Mouse (Mus musculus): ENCODE data around the gene Prph.
A peak's percentile ranks its signal among the peaks of the same experiment; 100 is the strongest.

The Prph gene

DNA sequence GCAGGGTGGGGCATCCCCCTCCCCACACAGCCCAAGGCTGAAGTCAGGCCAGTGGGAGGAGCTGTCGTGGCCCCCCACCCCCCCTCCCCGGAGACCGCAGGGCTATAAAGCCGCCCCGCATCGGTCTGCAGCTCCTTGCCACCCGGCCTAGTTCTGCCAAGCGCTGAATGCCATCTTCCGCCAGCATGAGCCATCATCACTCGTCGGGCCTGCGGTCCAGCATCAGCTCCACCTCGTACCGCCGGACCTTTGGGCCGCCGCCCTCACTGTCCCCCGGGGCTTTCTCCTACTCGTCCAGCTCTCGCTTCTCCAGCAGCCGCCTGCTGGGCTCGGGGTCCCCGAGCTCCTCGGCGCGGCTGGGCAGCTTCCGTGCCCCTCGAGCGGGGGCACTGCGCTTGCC lies at the start of gene Prph:
Gene Prph, plus strand, starts transcription at position 135 of the 400 bp plus-strand sequence.
- DNase-seq (ENCODE audit: low spot score in 2 of 2): no peak

DNA sequence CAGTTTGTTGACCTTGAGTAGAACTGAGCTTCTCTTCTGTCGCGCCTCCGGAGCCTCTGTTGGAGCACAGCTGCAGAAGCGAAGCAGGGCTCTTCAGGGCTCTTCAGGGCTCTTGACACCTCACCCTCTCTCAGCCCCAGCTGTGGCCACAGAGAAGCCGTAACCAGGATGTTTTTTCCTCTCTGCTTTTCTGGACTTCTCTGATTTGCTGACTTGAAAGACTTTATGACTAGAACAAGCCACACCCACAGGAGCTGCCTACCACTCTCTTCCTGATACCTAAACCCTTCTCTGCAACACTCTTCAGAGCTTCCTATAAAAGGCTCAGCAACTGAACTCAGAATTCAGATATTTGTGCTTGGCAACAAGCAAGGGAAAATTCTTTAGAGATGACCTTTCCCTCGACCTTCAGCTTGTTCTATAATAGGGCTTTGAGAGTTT lies 46.2 kb upstream of the Prph start:
- DNase-seq (ENCODE audit: low spot score in 2 of 2): peak; percentile 52 to 69

DNA sequence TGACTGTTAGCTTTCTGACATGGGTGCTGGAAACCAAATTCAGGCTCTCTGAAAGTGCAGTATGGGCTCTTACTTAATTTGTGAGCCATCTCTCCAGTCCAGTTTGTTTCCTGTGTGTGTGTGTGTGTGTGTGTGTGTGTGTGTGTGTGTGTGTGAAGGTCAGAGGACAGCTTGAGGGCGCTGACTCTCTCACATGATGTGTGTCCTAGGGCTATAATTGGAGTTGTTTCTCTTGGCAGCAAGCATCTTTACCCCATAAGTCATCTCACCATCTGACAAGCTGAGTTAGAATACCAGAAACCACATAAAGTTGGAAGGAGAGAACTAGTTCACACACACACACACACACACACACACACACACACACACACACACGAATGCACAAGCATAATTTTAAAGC lies 44.1 kb upstream of the Prph start:
- DNase-seq (ENCODE audit: low spot score in 2 of 2): no peak

DNA sequence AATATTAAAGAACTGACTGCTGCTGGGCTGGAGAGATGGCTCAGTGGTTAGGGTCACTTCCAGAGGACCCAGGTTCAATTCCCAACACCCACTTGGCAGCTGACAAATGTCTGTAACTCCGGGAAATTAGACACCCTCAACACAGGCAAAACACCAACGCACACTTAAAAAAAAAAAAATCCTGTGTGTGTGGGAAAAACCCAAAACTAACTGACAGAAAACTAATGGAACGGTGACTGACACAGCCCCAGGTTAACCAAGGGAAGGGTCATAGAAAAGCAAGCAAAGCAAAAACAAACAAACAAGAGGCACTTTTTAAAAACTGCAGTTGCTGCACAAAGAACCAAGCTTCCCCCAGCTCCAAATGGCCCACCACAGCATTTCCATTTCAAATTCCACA lies 43.0 kb upstream of the Prph start:
- DNase-seq (ENCODE audit: low spot score in 2 of 2): no peak

DNA sequence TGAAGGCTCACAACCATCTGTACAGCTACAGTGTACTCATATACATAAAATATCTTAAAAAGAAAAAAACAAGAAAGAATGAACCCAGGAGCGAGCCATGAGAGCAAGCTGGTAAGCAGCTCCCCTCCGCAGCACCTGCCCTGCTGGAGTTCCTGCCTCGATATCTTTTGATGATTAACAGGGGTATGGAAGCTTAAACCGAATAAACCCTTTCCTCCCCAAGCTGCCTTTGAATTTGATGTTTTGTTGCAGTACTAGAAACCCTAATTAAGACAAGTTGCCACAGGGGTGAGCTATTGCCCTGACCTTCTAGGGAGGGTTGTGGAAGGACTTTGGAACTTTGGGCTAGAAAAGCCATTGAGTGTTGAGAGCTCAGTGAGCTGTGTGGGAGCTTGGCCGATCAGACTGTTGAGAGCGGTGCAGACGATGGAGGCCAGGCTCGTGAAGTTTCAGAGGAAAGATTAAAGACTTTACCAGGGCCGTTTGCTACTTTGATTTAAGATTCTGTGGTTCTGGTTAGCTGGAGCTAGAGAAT lies 40.4 kb upstream of the Prph start:
- DNase-seq (ENCODE audit: low spot score in 2 of 2): no peak

DNA sequence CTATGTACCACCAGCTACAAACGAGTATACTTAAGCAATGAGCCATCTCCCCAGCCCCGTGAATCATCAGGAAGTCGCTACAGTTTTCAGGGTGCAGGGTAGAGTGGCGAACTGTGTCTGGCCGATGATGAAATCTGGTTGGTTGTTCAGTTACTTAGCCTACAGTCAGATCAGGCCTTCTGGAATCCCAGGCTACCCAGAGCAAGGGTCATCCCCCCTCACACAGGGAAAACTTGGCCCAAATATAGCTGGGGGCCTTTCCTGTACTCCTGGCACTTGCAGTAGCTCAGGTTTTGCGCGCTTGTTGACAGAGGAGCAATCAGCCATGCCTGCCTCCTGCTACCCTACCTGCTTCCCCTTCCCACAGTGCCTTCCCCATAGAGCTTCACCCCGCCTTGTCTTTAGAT lies 37.6 kb upstream of the Prph start:
- DNase-seq (ENCODE audit: low spot score in 2 of 2): no peak

DNA sequence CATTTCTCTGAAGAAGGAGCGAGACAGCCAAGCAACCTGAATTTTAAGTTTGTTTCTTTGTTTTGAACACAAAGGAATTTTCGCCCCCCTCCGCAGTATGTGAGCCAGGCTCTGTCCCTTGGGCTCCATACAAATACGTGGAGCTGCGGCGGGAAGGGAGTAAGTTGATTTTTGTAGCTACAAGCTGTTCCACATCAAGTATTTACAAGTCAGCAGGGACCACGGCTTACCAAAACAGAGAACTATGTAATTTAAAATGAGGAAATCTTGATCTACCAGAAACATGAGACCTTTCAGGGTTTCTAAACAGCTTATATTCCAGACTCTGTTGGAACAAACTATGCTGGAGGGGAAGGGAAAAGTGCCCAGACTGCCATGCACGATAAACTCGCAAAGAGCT lies 37.0 kb upstream of the Prph start:
- no peak for DNase-seq (ENCODE audit: low spot score in 2 of 2)

DNA sequence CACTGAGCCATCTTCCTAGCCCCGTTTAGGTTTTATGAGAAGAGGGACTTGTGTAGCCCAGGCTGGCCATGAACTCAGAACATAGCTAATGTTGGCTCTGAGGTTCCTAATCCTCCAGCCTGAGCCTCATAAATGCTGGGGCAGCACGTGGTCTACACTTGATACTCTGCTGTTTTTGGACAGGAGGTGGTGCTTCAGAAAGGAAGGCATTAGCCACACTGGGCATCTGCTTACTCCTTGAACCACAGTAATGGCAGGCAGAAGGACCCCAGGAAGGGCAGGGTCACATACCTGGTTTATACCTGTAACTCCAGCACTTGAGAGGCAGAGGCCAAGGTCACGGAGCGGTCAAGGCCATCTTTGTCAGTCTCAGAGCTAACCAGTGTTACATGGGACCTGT lies 36.3 kb upstream of the Prph start:
- DNase-seq (ENCODE audit: low spot score in 2 of 2): no peak

DNA sequence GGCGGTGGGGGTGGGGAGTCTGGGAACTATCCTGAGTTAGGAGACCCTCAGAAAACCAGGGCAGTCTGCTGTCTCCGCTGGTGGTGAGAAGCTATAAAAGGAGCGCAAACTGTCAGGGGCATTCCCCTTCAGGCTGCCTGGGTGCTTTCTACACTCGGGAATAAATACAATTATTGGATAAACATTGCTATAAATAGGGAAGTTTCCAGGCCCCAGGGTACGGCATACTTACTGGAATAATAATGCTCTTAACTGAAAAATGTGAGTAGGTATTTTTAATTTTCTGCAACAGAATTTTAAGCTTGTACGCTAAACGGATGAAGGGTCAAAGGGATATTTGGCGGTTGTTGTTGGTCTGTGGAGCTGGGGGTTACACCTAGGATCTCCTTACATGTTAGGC lies 35.5 kb upstream of the Prph start:
- no peak for DNase-seq (ENCODE audit: low spot score in 2 of 2)

DNA sequence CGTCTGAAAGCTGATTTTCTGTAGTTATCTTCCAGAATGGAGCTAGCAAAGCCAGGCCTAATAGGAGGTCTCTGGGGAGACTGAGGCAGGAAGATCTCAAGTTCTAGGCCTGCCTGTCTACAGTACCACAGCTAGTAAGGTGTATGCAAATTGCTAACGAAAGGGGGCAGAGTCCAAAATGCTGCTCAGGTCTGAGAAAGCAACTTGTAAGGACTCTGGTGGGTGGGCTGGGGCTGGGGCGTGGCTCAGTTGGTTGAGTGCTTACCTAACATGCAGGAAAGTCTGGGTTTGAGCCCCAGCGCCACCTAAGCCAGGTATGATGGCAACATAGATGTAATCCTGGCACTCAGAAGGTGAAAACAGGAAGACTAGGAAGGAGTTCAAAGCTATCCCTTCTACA lies 34.8 kb upstream of the Prph start:
- DNase-seq (ENCODE audit: low spot score in 2 of 2): no peak

DNA sequence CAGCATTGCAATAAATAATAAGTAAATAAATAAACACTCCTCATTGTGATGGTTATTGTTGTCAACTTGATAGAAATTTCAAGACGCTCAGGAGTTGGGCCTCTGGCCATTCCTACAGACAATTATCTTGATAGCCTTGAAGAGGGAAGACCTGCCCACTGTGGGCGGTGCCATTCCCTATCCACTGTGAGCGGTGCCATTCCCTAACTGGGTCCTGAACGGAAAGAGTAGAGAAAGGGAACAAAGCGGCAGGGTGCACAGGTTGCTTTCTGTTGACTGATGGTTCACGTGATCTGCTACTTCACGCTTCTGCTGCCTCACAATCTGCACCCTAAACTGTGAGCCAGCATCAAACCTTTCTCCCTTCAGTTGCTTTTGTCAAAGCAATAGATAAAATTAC lies 33.7 kb upstream of the Prph start:
- DNase-seq (ENCODE audit: low spot score in 2 of 2): no peak

DNA sequence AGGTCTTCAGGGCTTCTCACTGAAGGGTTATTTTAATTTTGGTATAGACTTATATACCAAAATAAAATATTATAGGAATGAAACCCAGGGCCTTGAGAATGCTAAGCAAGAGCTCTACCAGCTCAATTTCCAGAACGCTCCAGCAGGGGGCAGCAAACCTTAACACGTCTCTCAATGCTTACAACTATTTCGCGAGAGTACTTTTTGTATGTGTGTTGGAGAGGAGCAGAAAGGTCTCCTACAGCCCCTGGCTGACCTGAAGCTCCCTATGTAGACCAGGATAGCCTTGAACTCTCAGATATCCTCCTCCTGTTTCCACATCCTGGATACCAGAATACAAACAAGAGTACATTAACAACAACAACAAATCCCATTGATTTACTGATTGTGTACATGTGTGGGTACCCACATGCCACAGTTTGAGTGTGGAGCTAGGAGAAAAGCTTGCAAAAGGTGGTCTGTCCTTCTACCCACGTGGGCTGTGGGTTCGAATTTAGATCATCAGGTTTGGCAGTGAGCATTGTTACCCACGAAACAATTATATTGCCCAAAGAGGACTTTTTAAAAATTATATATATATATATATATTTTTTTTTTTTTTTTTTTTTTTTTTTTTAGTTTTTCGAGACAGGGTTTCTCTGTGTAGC lies 30.2 kb upstream of the Prph start:
- DNase-seq (ENCODE audit: low spot score in 2 of 2): peak; percentile 70 to 81

DNA sequence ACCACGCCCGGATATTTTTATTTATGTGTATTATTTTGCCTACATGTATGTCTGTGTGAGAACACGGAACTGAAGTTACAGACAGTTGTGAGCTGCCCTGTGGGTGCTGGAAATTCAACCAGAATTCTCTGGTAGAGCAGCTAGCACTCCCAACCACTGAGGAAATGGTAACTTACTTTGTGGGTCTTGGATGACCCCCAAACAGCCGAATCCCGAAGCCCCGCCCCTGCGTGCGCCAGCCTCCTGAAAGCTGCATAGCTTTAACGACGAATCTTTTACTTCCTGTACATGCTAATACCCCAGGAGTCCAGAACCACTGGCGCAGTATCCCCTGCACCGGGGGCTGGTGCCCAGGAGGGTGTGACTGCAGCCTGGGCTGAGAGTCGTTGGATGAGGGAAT lies 29.6 kb upstream of the Prph start:
- DNase-seq (ENCODE audit: low spot score in 2 of 2): no peak

DNA sequence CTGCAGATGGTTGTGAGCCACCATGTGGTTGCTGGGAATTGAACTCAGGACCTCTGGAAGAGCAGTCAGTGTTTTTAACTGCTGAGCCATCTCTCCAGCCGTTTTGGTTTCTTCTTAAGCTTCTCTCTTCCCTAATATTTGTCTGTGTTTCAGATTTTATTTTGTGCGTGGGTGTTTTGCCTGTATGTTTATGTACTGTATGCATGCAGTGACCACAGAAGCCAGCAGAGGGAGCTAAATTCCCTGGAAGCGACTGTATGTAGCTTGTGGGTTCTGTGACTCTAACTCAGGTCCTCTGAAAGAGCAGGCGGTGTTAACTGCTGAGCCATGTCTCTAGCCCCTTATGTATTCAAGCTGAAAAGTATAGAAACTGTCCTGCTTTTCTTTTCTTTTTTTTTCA lies 28.7 kb upstream of the Prph start:
- peak in 1 of 2 experiments; percentile 56 for DNase-seq (ENCODE audit: low spot score in 2 of 2)

DNA sequence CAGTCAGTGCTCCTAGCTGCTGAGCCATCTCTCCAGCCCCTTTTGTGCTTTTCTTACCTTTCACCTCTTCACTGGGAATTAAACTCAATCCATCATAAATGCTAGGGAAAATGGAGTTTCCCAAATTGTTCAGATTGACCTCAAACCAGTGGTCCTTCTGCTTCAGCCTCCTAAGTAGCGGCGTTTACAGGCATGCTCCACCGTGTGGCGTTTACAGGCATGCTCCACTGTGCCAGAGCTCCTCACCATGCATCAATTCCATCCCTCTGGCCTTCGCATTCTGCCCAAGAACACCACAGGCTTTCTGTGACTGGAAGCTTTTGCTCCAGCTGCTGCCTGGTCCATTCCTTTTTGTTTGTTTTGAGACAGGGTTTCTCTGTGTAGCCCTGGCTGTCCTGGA lies 27.9 kb upstream of the Prph start:
- no peak for DNase-seq (ENCODE audit: low spot score in 2 of 2)

DNA sequence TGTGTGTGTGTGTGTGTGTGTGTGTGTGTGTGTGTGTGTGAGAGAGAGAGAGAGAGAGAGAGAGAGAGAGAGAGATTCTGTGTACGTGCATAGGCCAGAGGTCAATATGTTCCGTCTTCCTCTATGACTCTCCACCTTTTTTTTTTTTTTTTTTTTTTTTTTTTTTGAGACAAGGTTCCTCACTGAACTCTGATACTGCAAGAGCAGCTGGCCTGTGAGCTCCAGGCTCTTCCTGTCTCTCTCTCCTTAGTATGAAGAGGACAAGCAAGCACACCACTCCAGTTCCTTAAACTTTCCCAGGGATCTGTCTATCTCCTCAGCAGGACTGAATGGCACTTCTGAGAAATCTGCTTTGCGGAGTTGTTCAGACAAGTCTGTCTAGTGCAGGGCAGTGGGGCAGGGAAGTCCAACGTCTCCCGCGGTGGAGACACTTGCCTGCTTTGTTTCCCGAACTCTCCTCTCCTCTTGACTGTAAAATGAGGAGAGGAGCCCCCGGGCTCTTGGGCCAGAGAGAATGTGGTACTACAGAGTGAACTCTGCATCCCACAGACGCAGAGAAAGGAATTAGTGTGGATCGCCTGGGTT lies 26.0 kb upstream of the Prph start:
- DNase-seq (ENCODE audit: low spot score in 2 of 2): no peak

DNA sequence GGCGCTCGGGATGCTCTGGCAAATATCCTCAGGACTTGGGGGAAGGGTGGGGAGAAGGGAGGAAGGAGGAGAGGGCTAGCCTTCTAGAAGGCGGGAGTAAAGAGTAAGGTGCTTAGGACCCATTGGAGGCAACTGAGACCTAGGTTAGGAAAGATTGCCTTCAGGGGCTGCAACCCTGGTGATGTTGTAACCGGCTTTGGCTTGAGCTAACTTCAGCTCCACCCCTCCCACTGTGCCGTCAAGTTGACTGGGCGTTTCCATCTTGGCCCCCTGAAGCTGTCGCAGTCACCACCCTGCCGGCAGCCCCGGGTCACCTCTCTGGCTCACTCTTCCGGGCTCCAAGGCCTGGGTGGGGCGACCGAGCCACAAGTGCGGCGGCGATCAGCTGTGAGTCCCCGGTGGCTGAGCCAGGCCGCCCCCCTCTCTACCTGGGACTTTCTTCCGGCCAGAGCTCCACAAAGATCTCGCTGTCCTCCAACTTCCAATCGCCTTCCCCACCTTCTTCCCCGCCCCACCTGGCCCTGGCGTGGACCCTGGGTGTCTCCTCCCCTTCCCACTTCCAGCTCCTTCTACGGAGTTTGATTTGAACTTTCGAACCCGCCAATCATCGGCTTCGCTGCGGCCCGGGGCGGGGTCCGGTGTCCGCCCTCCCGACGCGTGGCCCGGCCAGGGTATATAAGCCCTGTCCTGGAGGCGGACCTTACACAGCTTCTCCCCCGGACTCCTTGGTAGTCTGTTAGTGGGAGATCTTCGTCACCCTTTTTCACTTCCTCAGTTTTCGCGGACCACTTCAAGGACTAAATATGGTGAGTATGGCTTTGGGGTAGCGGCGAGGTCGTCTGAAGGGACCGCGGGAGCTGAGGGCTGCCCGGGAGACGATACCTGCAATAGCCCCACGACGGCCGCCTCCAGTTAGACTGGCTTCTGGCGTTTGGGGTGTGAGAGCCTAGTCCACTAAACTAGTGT lies 25.1 kb upstream of the Prph start, which contains the start of gene Tuba1c:
Gene Tuba1c, plus strand, starts transcription at position 273 of the 966 bp plus-strand sequence.
- peak; percentile 94 to 95 for DNase-seq (ENCODE audit: low spot score in 2 of 2)

DNA sequence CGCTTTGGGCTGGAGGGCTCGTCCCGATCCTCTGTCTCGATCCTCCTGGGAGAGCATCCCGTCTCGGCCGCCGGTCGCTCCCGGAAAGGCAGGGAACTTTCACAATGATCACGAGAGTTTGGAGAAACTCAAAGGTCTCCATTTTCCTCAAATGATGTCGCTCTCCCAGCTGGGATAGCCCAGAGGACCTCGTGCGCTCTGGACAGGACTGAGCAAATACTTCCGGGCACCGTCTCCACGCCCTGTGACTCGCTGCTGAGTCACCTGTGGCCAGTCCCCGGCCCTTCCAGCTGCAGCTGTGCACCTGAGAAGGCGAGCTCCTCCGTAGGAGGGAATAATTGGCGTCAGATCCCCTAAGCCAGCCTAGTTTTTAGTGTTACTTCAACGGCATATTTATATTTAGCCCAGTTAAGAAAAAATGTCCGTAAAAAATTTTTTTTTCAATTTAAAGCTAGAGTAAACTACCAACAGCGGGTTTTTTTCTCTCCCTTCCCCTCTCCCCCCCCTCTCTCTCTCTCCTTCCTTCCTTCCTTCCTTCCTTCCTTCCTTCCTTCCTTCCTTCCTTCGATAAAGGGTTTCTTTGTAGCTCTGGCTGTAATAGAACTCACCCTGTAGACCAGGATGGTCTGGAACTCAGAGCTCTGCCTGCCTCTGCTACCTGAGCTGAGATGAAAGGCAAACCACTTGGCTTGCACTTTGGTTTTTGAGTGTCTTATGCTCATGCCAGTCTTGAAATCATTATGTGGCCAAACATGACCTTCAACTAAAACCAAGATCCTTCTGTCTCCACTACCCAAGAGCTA lies 24.2 kb upstream of the Prph start:
- DNase-seq (ENCODE audit: low spot score in 2 of 2): peak; percentile 56 to 59

DNA sequence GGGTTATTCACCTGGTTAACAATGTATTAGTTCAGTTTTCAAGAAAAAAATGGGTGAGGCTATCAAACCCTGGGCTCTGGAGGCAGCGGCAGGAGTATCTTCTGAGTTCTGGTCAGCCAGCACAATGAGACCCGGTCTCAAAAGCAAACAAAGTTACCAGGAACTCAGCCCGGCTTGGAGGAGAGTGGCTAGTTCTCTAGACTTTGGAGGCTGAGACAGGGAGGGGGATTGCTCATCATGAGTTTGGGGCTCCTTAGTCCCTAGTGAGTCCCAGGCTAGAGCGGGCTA lies 23.6 kb upstream of the Prph start:
- DNase-seq (ENCODE audit: low spot score in 2 of 2): no peak

DNA sequence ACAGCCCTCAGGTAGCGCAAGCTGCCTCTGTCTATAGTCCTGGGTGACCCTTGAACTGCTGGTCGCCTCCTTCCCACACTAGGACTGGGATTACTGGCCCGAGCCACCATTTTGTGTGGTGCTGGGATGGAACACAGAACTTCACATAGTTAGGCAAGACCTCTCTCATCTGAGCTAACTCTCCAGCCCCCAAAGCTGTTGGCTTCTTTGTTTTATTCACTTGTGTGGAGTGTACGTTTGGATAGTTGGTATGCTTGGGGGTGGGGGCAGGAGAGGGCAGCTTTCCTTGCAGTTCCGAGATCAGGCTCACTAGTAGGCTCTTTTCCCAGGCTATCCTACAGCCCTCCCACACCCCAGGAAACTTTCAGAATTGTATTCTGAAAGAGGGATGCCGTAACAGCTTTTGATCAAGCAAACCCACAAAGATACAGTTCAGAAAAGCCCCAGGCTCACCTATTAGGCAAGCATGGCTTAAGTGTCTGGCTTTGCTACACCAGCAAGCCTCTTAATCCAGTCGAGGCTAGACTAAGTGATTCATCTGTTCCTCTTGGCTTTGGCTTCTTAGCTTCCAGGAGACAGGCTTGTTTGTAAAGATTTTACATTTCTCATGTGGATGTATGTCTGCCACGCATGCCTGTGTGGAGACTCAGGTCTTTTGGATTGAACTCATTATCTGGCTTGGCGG lies 22.8 kb upstream of the Prph start:
- no peak for DNase-seq (ENCODE audit: low spot score in 2 of 2)

DNA sequence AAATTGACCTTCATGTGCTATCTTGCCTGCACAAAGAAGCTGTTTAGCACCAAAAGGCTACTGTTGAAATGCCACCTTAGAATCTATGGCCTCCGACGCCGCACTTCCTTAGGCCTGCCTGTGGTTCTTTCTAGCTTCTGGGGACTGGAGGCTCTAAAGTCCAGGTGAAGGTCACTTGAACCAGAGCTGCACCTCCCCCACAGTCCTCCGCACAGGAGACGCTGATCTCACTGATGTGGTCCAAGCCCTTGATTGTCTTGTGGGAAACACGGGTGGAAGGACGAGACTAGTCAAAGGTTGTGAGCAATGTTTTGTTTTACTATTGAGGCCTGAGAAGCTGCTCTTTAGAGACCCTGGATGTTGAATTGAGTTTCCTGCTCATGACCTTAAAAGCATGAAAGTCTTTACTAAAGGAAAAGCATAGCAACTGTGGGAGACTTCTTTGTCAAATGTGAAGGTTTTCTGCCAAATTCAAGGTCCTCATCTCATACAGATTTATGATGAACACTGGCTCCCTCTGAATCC lies 22.2 kb upstream of the Prph start:
- DNase-seq (ENCODE audit: low spot score in 2 of 2): no peak
